Mouse (Mus musculus): Measurements from ENCODE around the gene Map3k4. TPM values are rescaled to one million over a fixed set of nuclear protein-coding genes. Genes with fewer than 3 reads are reported as not detected.

The Map3k4 gene
- 84.9 and 104 TPM in 2 replicates for polyA plus RNA-seq (2012; rRNA removed)

GRCm38 (mm10) chr17:12318663-12319201, at the start of gene Map3k4:
TSS of gene Map3k4 (minus strand) at chr17:12318796.

Other genes with a start within 250 kb of the Map3k4 start
- gene Agpat4, start 200.1 kb downstream of the Map3k4 start, polyA plus RNA-seq (2012; rRNA removed) = 29.9 and 30.6 TPM in 2 replicates
- 0.11 and 0.85 TPM in 2 replicates for gene Plg, start 59.8 kb upstream of the Map3k4 start, polyA plus RNA-seq (2012; rRNA removed)
- gene Slc22a3, start 188.9 kb upstream of the Map3k4 start, polyA plus RNA-seq (2012; rRNA removed) = 15.7 and 17.5 TPM in 2 replicates

All from ovary, adult 2 months (tissue).